19 mouse cellular contexts compared by ENCODE assay signal in genomic region chr6:147013546-147013945, GRCm38 (mm10). TPM values are rescaled to one million over a fixed set of nuclear protein-coding genes. Genes with fewer than 3 reads are reported as not detected.
A peak's percentile ranks its signal among the peaks of the same experiment; 100 is the strongest.
DNase-seq lines count a peak whose midpoint lies in the region; ATAC-seq and TF ChIP-seq lines count a peak whose summit lies in the region.
"Had no signal": no experiment of that assay in that cellular context is flagged by ENCODE, and none has a peak within 500 bp of the region (broad histone marks: within the 10 kb centered on the region; RNA-seq: fewer than 3 reads in every experiment).

No protein-coding gene starts in this region.

- no peak for TF ChIP-seq POLR2A in heart, adult 2 months (IDR thresholded peaks at IDR 0.05; ENCODE audit: insufficient read depth, low read depth, low read length)

- 81% methylated on average over 1 of the region's 1 CpGs for WGBS in heart, adult 2 months
- WGBS in lung, embryonic 14.5 days: 86% methylated on average over 1 of the region's 1 CpGs
- WGBS in embryonic facial prominence, embryonic 10.5 days: 83% methylated on average over 1 of the region's 1 CpGs

- DNase-seq in heart, adult 2 months: no peak
- DNase-seq in heart, adult 11 months: no peak
- no peak for DNase-seq in lung, embryonic 14.5 days
- DNase-seq in lung, adult 18-20 months: no peak
- DNase-seq in T-cell, adult 2 months (ENCODE audit: low spot score): peak; percentile 3
- DNase-seq in splenic B cell, adult 2 months (ENCODE audit: low read depth, low spot score): peak; percentile 8
- DNase-seq in embryonic facial prominence, embryonic 10.5 days (ENCODE audit: low spot score): no peak
- DNase-seq: adrenal gland, adult 8-10 months; cerebellum, postnatal 36 days; kidney, postnatal 10 days; right cerebral cortex, postnatal 25 days had no signal

- no peaks in the 10 kb centered on the region for H3K27me3 ChIP-seq in heart, adult 2 months (ENCODE audit: control insufficient read depth, insufficient read depth, low read length)
- H3K27me3 ChIP-seq in lung, embryonic 14.5 days (ENCODE audit: insufficient read depth, low read length): no peaks in the 10 kb centered on the region
- no peaks in the 10 kb centered on the region for H3K27me3 ChIP-seq in splenic B cell, adult 2 months (ENCODE audit: control insufficient read depth, insufficient read depth, low read length, poor library complexity, severe bottlenecking)
- no peaks in the 10 kb centered on the region for H3K27me3 ChIP-seq in embryonic facial prominence, embryonic 10.5 days (replicated peaks; ENCODE audit: low read depth, poor library complexity, severe bottlenecking)
- H3K27me3 ChIP-seq: stomach, embryonic 15.5 days had no signal

- TF ChIP-seq EP300 in heart, adult 2 months (IDR thresholded peaks at IDR 0.05; ENCODE audit: insufficient read depth, low read depth, low read length): no peak

- H3K36me3 ChIP-seq in heart, adult 2 months (ENCODE audit: control insufficient read depth, insufficient read depth, low read length): no peaks in the 10 kb centered on the region; the same call in 1 of the 2 replicates
- H3K36me3 ChIP-seq in lung, embryonic 14.5 days (ENCODE audit: insufficient read depth): peaks cover 35% of the 10 kb centered on the region; the same call in 1 of the 2 replicates
- H3K36me3 ChIP-seq in splenic B cell, adult 2 months (ENCODE audit: control insufficient read depth, insufficient read depth, low read length, poor library complexity, severe bottlenecking): no peaks in the 10 kb centered on the region
- peaks cover 27% of the 10 kb centered on the region; the same call in 1 of the 2 replicates for H3K36me3 ChIP-seq in embryonic facial prominence, embryonic 10.5 days (replicated peaks)

- no peak for ATAC-seq in lung, embryonic 14.5 days (ENCODE audit: insufficient read depth)

- no peak overlapping the region for H3K4me3 ChIP-seq in heart, adult 2 months
- no peak overlapping the region for H3K4me3 ChIP-seq in lung, embryonic 14.5 days (ENCODE audit: low read depth, low read length)
- H3K4me3 ChIP-seq in embryonic facial prominence, embryonic 10.5 days: no peak overlapping the region
- H3K4me3 ChIP-seq: limb, embryonic 10.5 days; stomach, embryonic 15.5 days had no signal

- H3K4me1 ChIP-seq in heart, adult 2 months (ENCODE audit: control insufficient read depth, insufficient read depth, low read length): 0 out of 2 replicates have a peak, but pooled peaks cover 1% of the 10 kb centered on the region
- H3K4me1 ChIP-seq in lung, embryonic 14.5 days (ENCODE audit: insufficient read depth): no peaks in the 10 kb centered on the region
- no peaks in the 10 kb centered on the region for H3K4me1 ChIP-seq in embryonic facial prominence, embryonic 10.5 days
- H3K4me1 ChIP-seq: stomach, embryonic 15.5 days had no signal

- H3K79me2 ChIP-seq in heart, adult 2 months (replicated peaks; ENCODE audit: control insufficient read depth, insufficient read depth, low read length): no peaks in the 10 kb centered on the region

- intact Hi-C loops in heart, adult 2 months (cut with DNase I): loop anchor here (5.0 to 10.0 kb wide), 2 partner anchors 89 to 801 kb away; no protein-coding TSS in a partner anchor

- no peak overlapping the region for H3K4me2 ChIP-seq in lung, embryonic 14.5 days
- H3K4me2 ChIP-seq: stomach, embryonic 15.5 days had no signal

- H3K9ac ChIP-seq in heart, adult 2 months (ENCODE audit: low read depth, low read length): no peak overlapping the region
- H3K9ac ChIP-seq in lung, embryonic 14.5 days: no peak overlapping the region
- H3K9ac ChIP-seq: stomach, embryonic 15.5 days had no signal

- H3K27ac ChIP-seq in heart, adult 2 months: no peak overlapping the region
- H3K27ac ChIP-seq in lung, embryonic 14.5 days (ENCODE audit: low read depth): no peak overlapping the region
- H3K27ac ChIP-seq in embryonic facial prominence, embryonic 10.5 days (replicated peaks): no peak overlapping the region
- H3K27ac ChIP-seq: limb, embryonic 10.5 days; stomach, embryonic 15.5 days had no signal

- TF ChIP-seq CTCF in heart, adult 2 months (IDR thresholded peaks at IDR 0.05): peak; percentile 52
- TF ChIP-seq CTCF in lung, embryonic 14.5 days (IDR thresholded peaks at IDR 0.05; ENCODE audit: low read depth): peak; percentile 25; the same call in 1 of the 2 replicates

- no peaks in the 10 kb centered on the region for H3K9me3 ChIP-seq in lung, embryonic 14.5 days (ENCODE audit: low read depth, low read length)
- no peaks in the 10 kb centered on the region for H3K9me3 ChIP-seq in embryonic facial prominence, embryonic 10.5 days
- H3K9me3 ChIP-seq: limb, embryonic 10.5 days; stomach, embryonic 15.5 days had no signal

RNA-seq across cellular contexts. Expression of gene Rep15, which starts 18.8 kb away (rescaled TPM):
- total RNA-seq in heart, adult 2 months (2021): under 1 TPM; 0.86 to 0.96 TPM
- 0.12 and 0.56 TPM in 2 replicates for polyA plus RNA-seq in heart, adult 2 months (2012; rRNA removed)
- 1.1 TPM in 2 replicates for polyA plus RNA-seq in lung, embryonic 14.5 days (2014; fragmentation: Nextera tagmentation; extraction: Ambion mirVana)
- 1.0 and 1.2 TPM in 2 replicates for polyA plus RNA-seq in embryonic facial prominence, embryonic 10.5 days (2016; fragmentation: Nextera tagmentation; extraction: Ambion mirVana)

RNA-seq across cellular contexts. Expression of gene Mrps35, which starts 29.0 kb away (rescaled TPM):
- 100 to 1,000 TPM; 168 to 170 TPM for total RNA-seq in heart, adult 2 months (2021)
- polyA plus RNA-seq in heart, adult 2 months (2012; rRNA removed): 28.7 and 38.2 TPM in 2 replicates
- polyA plus RNA-seq in lung, embryonic 14.5 days (2014; fragmentation: Nextera tagmentation; extraction: Ambion mirVana): 106 and 121 TPM in 2 replicates
- polyA plus RNA-seq in embryonic facial prominence, embryonic 10.5 days (2016; fragmentation: Nextera tagmentation; extraction: Ambion mirVana): 109 and 122 TPM in 2 replicates

RNA-seq across cellular contexts. Expression of gene 1700034J05Rik, which starts 59.3 kb away (rescaled TPM):
- total RNA-seq in heart, adult 2 months (2021): not detected
- polyA plus RNA-seq in heart, adult 2 months (2012; rRNA removed): not detected in 2 replicates
- 0.21 and 0.39 TPM in 2 replicates for polyA plus RNA-seq in lung, embryonic 14.5 days (2014; fragmentation: Nextera tagmentation; extraction: Ambion mirVana)
- 0.14 and 0.27 TPM in 2 replicates for polyA plus RNA-seq in embryonic facial prominence, embryonic 10.5 days (2016; fragmentation: Nextera tagmentation; extraction: Ambion mirVana)
- total RNA-seq: adrenal gland, adult 8-10 months; heart, adult 8-10 months; heart, postnatal 25 days; layer of hippocampus, postnatal 10 days; megakaryocyte, adult 5-6 weeks; neutrophil, adult 5-6 weeks had no signal
- polyA plus RNA-seq: urinary bladder, adult 2 months had no signal

Comparison
In these comparisons a context has a peak if more than half of its experiments do, and no peak if none do; other contexts are left out.
1. DNase-seq: peak in T-cell, adult 2 months (single experiment) and splenic B cell, adult 2 months (single experiment); none in heart, adult 2 months (0 of 2), heart, adult 11 months (single experiment), lung, embryonic 14.5 days (single experiment), lung, adult 18-20 months (0 of 2) and embryonic facial prominence, embryonic 10.5 days (single experiment).